Mouse (Mus musculus) heart, adult 8-10 months (tissue): ENCODE measurements around the gene Ngly1. TPM values are rescaled to one million over a fixed set of nuclear protein-coding genes. Genes with fewer than 3 reads are reported as not detected.
"Not testable (repeated sequence)": the region's sequence is repeated elsewhere in the genome, so short reads cannot be mapped to it uniquely, and the experiment has no call there.

Source experiments
- DNase-seq: peaks from one replicate; pipeline ENCODE4 v3.0.0; 2022; ENCODE audit warnings: low spot score
- total RNA-seq, 4 experiments: library from RNA; stranded (reverse); gene quantifications; 2 replicates each; pipeline ENCODE4 v1.2.4; 2022

Gene Ngly1
- total RNA-seq, 4 experiments from 2014 or later, result 29.5 to 33.9 (median 31.9) TPM

DNA sequence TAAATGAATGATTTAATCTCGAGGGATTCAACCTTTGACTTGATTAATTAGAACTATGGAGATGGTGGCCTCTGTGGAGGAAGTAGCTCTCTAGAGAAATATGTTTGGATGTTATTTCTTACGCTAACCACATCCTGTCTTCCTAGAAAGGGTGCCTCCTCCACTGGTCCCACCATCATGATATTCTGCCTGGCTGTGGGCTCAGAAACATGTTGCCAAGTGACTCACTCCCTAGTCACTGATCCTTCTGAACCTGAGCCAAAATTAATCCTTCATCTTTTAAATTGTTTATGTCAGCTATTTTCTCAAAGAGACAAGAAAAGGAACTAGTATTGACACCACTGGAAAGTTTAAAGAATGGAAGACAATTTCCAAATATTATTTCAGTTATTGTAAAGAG lies 7.1 kb downstream of the Ngly1 start:
- DNase-seq, result no peak

DNA sequence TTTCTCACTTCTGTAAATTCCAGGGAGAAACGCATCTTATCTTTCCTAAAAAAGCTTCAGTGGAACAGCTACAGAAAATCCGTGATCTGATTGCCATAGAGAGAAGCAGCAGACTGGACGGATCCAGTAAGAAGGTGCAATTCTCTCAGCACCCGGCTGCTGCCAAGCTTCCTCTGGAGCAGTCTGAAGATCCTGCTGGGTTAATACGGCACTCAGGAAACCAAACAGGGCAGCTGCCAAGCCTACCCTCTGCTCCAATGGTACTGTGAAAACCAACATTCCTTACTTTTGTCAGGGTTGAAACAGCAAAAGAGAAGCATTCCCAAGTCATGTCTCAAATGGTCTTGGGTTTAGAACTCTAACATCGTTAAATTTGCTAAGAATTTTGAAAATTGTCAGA lies 11.5 kb downstream of the Ngly1 start:
- DNase-seq, result no peak

GRCm38 (mm10) chr14:16261869-16262268 lies 12.8 kb downstream of the Ngly1 start:
- no peak for DNase-seq

DNA sequence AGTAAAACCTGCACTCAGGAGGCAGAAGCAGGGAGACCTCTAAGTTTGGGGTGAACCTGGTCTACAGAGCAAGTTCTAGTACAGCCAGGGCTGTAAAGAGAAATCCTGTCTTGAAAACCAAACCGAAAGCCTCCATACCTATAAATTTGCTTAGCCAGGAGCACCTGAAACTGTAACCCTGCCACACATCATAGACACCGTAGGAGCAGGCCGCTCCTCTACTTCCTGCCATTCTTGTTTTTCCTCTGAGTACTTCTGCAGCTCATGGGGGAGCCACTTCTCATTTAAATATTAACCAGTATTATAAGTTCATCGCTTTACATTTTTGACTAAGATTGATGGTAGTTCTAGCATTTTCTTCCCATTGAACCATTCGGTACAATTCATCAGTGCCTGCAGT lies 17.9 kb downstream of the Ngly1 start:
- no peak for DNase-seq

DNA sequence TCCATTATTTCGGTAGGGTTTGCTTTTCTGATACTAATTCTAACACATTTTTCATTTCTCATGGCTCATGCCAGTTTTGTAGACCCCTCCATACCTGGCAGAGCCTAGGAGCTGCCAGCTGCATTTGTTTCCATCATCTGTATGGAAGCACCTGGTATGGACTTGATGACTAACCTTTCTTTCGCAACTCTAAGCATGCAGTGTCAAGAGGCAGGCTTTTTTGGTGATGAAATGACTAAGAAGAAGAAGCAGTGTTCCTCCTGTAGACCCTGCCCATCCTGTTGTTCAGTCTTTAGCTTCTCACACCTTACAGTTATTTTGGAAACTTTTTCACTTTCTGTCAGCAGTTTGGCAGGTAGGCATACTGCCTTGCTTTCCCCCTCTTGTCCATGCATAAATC lies 20.7 kb downstream of the Ngly1 start:
- DNase-seq, result no peak

- no peak for DNase-seq
Measured at GRCm38 (mm10) chr14:16273677-16274076, 24.6 kb downstream of the Ngly1 start.

DNA sequence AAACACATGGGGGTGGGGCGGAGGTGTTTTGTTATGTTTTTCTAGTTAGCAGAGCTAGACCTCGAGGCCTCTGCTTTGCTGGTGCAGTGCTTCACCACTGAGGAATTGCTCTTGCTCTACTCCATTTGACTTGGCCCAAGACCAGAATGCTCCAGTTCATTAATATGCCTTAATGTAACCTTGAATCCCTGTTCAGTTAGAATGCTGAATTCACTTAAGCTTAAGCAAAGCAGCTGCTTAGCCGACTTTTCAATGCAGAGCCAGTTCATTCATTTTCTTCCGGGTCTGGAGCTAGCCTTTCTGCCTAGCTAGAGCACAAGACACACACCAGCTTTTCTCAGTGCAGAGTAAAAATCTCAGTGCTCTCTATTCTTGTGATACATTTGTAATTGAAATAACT lies 30.1 kb downstream of the Ngly1 start:
- no peak for DNase-seq

DNA sequence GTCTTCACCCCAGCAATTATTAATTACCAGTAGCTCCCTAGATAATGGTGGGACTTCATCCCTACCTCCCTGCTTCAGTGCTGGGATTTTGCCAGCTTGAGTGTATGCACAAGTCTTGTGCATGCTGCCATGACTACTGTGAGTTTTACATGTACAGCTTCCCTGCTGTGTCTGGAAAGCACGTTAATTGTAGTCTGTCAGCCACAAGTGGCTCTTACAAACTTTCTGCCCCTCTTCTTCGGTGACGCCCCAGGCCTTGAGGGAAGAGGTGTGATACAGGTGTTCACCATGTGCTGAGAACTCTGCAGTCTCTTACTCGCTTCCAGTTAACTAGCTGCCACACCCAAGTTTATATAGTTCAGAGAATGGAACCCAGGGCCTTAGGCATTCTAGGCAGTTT lies 34.9 kb downstream of the Ngly1 start:
- no peak for DNase-seq

DNA sequence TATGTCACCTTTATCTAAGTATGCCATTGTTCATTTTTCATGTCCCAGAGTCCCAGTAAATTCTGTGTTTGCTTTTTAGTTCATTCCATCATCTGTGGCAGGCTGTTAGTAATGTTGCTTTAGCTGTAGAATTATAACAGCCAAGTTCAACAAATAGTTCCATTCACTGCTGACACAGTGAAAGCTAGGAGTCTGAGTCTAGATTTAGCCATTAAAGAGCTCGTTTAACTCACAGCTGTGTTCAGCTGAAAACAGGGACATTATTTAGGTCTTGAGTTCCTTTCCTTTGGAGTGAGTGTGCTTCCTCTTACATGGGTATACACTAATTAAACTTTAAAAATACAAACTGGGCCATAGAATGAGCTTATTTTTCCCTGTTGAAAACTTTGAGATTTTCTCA lies 43.3 kb downstream of the Ngly1 start:
- no peak for DNase-seq

DNA sequence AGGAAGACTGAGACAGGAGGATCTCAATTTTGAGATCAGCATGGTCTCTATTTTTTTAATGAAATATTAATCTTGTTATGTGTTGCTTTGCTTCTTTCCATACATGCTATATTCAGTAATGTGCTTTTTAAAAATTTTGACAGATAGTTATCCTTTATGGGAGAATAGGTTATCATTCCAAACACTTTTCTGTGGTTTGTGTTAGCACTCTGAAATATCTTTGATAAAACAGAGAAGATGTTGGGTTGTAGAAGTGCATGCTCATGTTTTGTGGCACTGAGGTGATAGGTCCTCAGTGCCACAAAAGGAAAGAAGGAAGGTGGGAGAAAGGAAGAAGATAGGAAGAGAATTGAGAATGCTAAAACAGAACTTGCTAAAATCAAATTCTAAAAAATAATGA lies 43.9 kb downstream of the Ngly1 start:
- DNase-seq, result no peak

DNA sequence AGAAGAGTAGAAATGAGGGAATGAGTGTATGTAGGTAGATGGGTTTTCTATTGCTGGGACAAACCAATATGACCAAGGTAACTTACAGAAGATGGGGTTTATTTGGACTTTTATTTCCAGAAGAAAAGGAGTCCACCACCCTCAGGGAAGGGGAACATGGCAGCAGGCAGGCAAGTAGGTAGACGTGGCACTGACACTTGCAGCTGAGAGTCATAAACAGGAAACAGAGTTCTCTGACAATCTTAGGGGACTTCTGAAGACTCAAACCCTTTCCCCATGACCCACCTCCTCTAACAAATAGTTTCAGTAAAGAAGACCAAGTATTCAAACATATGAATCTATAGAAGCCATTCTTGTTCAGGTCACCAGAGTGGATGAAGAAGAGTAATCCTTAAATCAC lies 44.8 kb downstream of the Ngly1 start:
- DNase-seq, result no peak

DNA sequence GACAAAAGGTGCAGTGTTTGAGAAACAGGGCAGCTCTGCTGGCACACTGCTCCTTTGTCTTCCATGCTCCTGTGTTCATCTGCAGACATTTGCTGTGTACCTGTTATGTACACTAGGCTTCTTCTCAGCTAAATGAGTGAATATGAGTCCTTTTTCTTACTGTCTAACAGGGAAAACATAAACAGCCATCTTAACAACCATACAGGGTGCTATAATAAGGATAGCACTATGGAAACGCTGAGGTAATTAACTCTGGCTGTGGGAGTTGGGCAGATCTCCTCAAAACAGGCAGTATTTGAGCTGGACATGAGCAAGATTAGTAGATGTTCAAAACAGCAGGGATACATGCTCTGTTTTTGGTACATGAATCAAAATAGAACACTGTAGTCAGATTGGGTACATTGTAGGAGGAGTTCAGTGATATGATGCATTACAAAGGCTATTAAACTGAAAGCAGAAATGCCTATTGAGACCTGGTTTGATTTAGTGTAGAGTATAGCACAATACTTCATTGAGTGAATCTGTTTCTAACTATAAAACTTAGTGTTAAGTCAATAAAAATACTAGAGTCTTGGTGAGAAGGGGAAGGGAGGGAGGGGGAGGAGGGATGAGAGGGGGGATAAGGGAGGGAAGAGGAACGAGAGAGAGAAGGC lies 47.9 kb downstream of the Ngly1 start:
- no peak for DNase-seq

GRCm38 (mm10) chr14:16301735-16302134 lies 52.7 kb downstream of the Ngly1 start:
- no peak for DNase-seq

- DNase-seq, result no peak
Measured at GRCm38 (mm10) chr14:16302688-16303087, 53.6 kb downstream of the Ngly1 start.

DNA sequence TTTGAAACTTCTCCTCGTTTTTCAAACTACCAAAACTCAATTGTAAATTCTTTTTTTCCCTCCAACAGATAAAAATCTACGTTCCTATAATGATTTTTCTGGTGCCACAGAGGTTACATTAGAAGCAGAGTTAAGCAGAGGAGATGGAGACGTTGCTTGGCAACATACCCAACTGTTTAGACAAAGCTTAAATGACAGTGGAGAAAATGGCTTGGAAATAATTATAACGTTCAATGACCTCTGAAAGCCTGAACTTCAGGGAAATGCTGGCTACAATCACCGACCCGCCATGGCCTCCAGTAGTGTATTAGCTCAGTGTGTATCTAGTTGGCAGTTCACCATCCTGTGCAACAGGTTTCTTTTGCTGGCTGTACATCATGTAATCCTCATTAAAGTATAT lies 61.7 kb downstream of the Ngly1 start:
- DNase-seq, result no peak

GRCm38 (mm10) chr14:16312599-16312998 lies 63.5 kb downstream of the Ngly1 start:
- DNase-seq, result no peak

- DNase-seq, result not testable (repeated sequence)
Measured at GRCm38 (mm10) chr14:16313073-16313472, 64.0 kb downstream of the Ngly1 start.

DNA sequence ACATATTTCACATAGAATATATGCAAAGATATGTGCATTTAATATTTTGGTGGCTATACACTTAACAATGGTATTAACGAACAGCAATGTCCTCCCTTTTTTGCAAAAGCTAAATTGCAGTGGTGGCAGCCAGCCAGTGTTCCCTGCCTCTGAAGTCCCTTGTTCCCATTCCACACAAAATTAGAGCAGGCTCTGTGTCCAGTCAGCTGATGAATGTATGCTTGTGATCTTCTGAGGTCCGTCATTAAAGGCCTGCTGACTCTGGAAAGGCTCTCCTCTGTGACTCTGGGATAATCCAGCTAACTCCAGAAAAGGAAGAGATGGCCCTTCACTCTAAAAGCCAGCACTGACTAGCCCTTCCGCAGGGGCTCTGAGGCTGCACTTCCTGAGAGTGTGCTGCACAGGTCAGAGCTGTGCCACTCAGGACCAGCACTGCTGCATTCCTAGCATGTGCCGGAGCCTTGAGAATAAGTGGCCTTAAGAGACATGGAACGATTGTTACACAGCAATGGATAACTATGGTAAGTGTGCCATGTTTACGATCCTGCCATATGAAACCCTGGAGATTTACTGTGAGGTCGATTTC lies 64.9 kb downstream of the Ngly1 start:
- no peak for DNase-seq

DNA sequence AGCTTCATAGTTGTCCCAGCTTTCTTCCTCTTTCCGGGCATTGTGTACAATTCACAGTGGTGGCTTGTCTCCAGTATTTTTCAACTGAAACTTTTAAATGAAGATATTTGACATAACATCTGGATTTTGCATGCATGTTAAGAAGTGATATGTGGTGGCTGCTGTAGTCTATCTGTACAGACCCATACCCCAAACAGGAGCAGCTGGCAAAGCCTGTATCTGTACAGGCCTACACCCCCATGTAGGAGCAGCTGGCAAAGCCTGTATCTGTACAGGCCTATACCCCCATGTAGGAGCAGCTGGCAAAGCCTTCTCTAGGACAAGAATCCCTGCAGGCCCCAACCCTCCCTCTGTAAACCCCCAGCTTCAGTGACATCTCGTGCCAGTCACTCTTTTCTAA lies 65.8 kb downstream of the Ngly1 start:
- DNase-seq, result peak; percentile 48

GRCm38 (mm10) chr14:16316715-16317114 lies 67.6 kb downstream of the Ngly1 start:
- DNase-seq, result peak; percentile 19

GRCm38 (mm10) chr14:16319818-16320217 lies 70.7 kb downstream of the Ngly1 start:
- DNase-seq, result no peak

DNA sequence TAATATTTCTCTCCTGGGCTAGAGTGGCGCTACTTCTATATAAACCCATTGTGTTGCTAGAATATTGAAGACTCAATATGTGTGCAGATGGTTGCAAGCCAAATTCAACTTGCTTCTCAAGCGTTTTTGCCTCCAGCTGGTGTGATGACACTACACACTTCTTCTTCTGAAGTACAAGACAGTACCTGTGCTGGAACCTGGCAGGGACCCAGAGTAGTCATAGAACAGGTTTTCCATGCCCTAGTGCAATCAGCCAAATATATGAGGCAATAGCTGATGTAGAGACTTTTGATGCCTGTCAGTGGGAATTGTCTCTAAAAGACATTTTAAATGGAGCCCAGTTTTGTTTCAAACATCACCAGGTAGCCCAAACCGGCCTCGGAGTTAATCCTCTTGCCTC lies 75.3 kb downstream of the Ngly1 start:
- DNase-seq, result no peak

- DNase-seq, result no peak
Measured at GRCm38 (mm10) chr14:16325208-16325607, 76.1 kb downstream of the Ngly1 start.

DNA sequence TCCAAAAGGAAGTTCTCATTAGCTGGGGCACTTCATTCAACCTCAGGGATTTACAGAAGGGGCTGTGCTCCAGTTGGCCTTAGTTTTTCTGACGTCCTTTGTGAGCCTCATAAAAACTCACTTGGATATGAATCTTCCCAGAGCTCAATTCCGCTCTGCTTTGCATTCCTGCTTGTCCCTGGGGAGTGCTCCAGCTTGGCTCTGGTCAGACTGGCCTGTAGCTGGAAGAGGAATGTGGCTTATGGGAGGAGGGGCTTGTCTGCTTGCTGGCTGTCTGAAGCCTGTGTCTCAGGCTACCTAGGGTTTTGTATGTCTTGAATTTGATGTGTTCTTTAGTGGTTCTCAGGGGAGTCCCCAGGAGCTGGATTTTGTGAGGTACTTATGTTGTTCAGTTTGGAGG lies 79.5 kb downstream of the Ngly1 start:
- DNase-seq, result peak; percentile 44
